Mouse (Mus musculus): ENCODE results near the gene Cd109. TPM values are rescaled to one million over a fixed set of nuclear protein-coding genes. Genes with fewer than 3 reads are reported as not detected.

Cd109 gene
- total and polyA plus RNA-seq, 2 experiments from 2014 or later, result 3.3 to 6.5 TPM

GRCm38 (mm10) chr9:78700691-78701090, 85.3 kb downstream of the Cd109 start:
- H3K9ac ChIP-seq (replicated peaks; ENCODE audit: low read depth, low read length), result no peak overlapping the region
- 0% methylated on average over 1 of the region's 1 CpGs for WGBS
- H3K27me3 ChIP-seq (ENCODE audit: control insufficient read depth, insufficient read depth, low read length), result no peaks in the 10 kb centered on the region
- DNase-seq (ENCODE audit: low spot score) (peak; percentile 35), ATAC-seq (ENCODE audit: insufficient read depth, low read depth) (no peak)
- no peaks in the 10 kb centered on the region for H3K9me3 ChIP-seq (replicated peaks; ENCODE audit: control insufficient read depth, low read length)
- TF ChIP-seq CTCF (IDR thresholded peaks at IDR 0.05; ENCODE audit: low read depth) (peak; percentile 74), EP300 (IDR thresholded peaks at IDR 0.05; ENCODE audit: low read depth) (no peak)
- H3K4me2 ChIP-seq (ENCODE audit: low read depth, low read length), result no peak overlapping the region
- no peak overlapping the region for H3K27ac ChIP-seq (ENCODE audit: low read depth)
- H3K36me3 ChIP-seq (replicated peaks; ENCODE audit: control insufficient read depth, insufficient read depth, low read length), result no peaks in the 10 kb centered on the region
- H3K4me3 ChIP-seq (ENCODE audit: low read depth, low read length), result no peak overlapping the region
- H3K4me1 ChIP-seq (ENCODE audit: control insufficient read depth, insufficient read depth), result no peaks in the 10 kb centered on the region

GRCm38 (mm10) chr9:78702509-78703239, 87.3 kb downstream of the Cd109 start:
- Histone ChIP-seq H3K4me2 (ENCODE audit: low read depth, low read length) (no peak overlapping the region), H3K4me1 (ENCODE audit: control insufficient read depth, insufficient read depth) (no peaks in the 10 kb centered on the region), H3K36me3 (replicated peaks; ENCODE audit: control insufficient read depth, insufficient read depth, low read length) (no peaks in the 10 kb centered on the region), H3K9ac (replicated peaks; ENCODE audit: low read depth, low read length) (no peak overlapping the region), H3K4me3 (ENCODE audit: low read depth, low read length) (no peak overlapping the region), H3K27ac (ENCODE audit: low read depth) (no peak overlapping the region), H3K27me3 (ENCODE audit: control insufficient read depth, insufficient read depth, low read length) (no peaks in the 10 kb centered on the region), H3K9me3 (replicated peaks; ENCODE audit: control insufficient read depth, low read length) (0 out of 2 replicates have a peak, but pooled peaks cover 8% of the 10 kb centered on the region)
- no peak for TF ChIP-seq CTCF (IDR thresholded peaks at IDR 0.05; ENCODE audit: low read depth)
- TF ChIP-seq EP300 (IDR thresholded peaks at IDR 0.05; ENCODE audit: low read depth), result no peak
- ATAC-seq (ENCODE audit: insufficient read depth, low read depth) (no peak), DNase-seq (ENCODE audit: low spot score) (no peak)
- 86% methylated on average over 12 of the region's 12 CpGs for WGBS

GRCm38 (mm10) chr9:78720888-78721798, 105.8 kb downstream of the Cd109 start:
- no peaks in the 10 kb centered on the region for H3K4me1 ChIP-seq (ENCODE audit: control insufficient read depth, insufficient read depth)
- no peak overlapping the region for H3K4me3 ChIP-seq (ENCODE audit: low read depth, low read length)
- TF ChIP-seq CTCF (IDR thresholded peaks at IDR 0.05; ENCODE audit: low read depth) (peak; percentile 31; the same call in 1 of the 2 replicates), EP300 (IDR thresholded peaks at IDR 0.05; ENCODE audit: low read depth) (no peak)
- no peak overlapping the region for H3K9ac ChIP-seq (replicated peaks; ENCODE audit: low read depth, low read length)
- no peak for ATAC-seq (ENCODE audit: insufficient read depth, low read depth)
- H3K9me3 ChIP-seq (replicated peaks; ENCODE audit: control insufficient read depth, low read length), result no peaks in the 10 kb centered on the region
- H3K27ac ChIP-seq (ENCODE audit: low read depth), result no peak overlapping the region
- no peak for DNase-seq (ENCODE audit: low spot score)
- no peak overlapping the region for H3K4me2 ChIP-seq (ENCODE audit: low read depth, low read length)
- no peaks in the 10 kb centered on the region for H3K27me3 ChIP-seq (ENCODE audit: control insufficient read depth, insufficient read depth, low read length)
- 66% methylated on average over 6 of the region's 6 CpGs for WGBS
- no peaks in the 10 kb centered on the region for H3K36me3 ChIP-seq (replicated peaks; ENCODE audit: control insufficient read depth, insufficient read depth, low read length)

GRCm38 (mm10) chr9:78731931-78732330, 116.6 kb downstream of the Cd109 start:
- H3K9ac ChIP-seq (replicated peaks; ENCODE audit: low read depth, low read length), result no peak overlapping the region
- H3K36me3 ChIP-seq (replicated peaks; ENCODE audit: control insufficient read depth, insufficient read depth, low read length), result no peaks in the 10 kb centered on the region
- no peaks in the 10 kb centered on the region; the same call in 1 of the 2 replicates for H3K9me3 ChIP-seq (replicated peaks; ENCODE audit: control insufficient read depth, low read length)
- peak; percentile 30; the same call in 1 of the 2 replicates for ATAC-seq (ENCODE audit: insufficient read depth, low read depth)
- 32% methylated on average over 6 of the region's 6 CpGs for WGBS
- H3K4me3 ChIP-seq (ENCODE audit: low read depth, low read length), result no peak overlapping the region
- peaks cover 9% of the 10 kb centered on the region; the same call in 1 of the 2 replicates for H3K4me1 ChIP-seq (ENCODE audit: control insufficient read depth, insufficient read depth)
- H3K4me2 ChIP-seq (ENCODE audit: low read depth, low read length), result no peak overlapping the region
- no peak overlapping the region for H3K27ac ChIP-seq (ENCODE audit: low read depth)
- TF ChIP-seq EP300 (IDR thresholded peaks at IDR 0.05; ENCODE audit: low read depth) (no peak), CTCF (IDR thresholded peaks at IDR 0.05; ENCODE audit: low read depth) (no peak)
- H3K27me3 ChIP-seq (ENCODE audit: control insufficient read depth, insufficient read depth, low read length), result no peaks in the 10 kb centered on the region
- DNase-seq (ENCODE audit: low spot score), result no peak

- H3K4me2 ChIP-seq (ENCODE audit: low read depth, low read length), result no peak overlapping the region
- TF ChIP-seq CTCF (IDR thresholded peaks at IDR 0.05; ENCODE audit: low read depth), result no peak
- no peak for TF ChIP-seq EP300 (IDR thresholded peaks at IDR 0.05; ENCODE audit: low read depth)
- H3K4me1 ChIP-seq (ENCODE audit: control insufficient read depth, insufficient read depth), result peaks cover 9% of the 10 kb centered on the region; the same call in 1 of the 2 replicates
- no peak for ATAC-seq (ENCODE audit: insufficient read depth, low read depth)
- no peaks in the 10 kb centered on the region for H3K36me3 ChIP-seq (replicated peaks; ENCODE audit: control insufficient read depth, insufficient read depth, low read length)
- DNase-seq (ENCODE audit: low spot score), result no peak
- H3K9me3 ChIP-seq (replicated peaks; ENCODE audit: control insufficient read depth, low read length), result no peaks in the 10 kb centered on the region; the same call in 1 of the 2 replicates
- WGBS, result 56% methylated on average over 3 of the region's 3 CpGs
- no peak overlapping the region for H3K4me3 ChIP-seq (ENCODE audit: low read depth, low read length)
- H3K27ac ChIP-seq (ENCODE audit: low read depth), result no peak overlapping the region
- no peak overlapping the region for H3K9ac ChIP-seq (replicated peaks; ENCODE audit: low read depth, low read length)
- H3K27me3 ChIP-seq (ENCODE audit: control insufficient read depth, insufficient read depth, low read length), result no peaks in the 10 kb centered on the region
Measured at GRCm38 (mm10) chr9:78735519-78735918, 120.2 kb downstream of the Cd109 start.

Measured in heart, postnatal 0 days (tissue).